Mouse (Mus musculus) limb, embryonic 14.5 days (tissue): ENCODE data around the gene Ints3. TPM values are rescaled to one million over a fixed set of nuclear protein-coding genes. Genes with fewer than 3 reads are reported as not detected.
"Not testable (repeated sequence)": the region's sequence is repeated elsewhere in the genome, so short reads cannot be mapped to it uniquely, and the experiment has no call there.

Experiments
- ATAC-seq: fragments of 200-750 bp; cut with Nextera tagmentation; 2 replicates; pipeline ENCODE4 v1.8.0; 2017; ENCODE audit warnings: low read depth, moderate number of reproducible peaks, moderate TSS enrichment; ENCODE audit not compliant: low FRiP score
- DNase-seq: peaks from one replicate; pipeline ENCODE4 v3.0.0-alpha.2; 2015; ENCODE audit warnings: low spot score
- H3K27ac ChIP-seq: fragments of 300-500 bp; sonication (generic); replicated peaks from 2 replicates; pipeline ENCODE4 v1.5.1; 2014; ENCODE audit warnings: low read depth, mild to moderate bottlenecking, low read length, moderate library complexity, mixed read lengths
- H3K27me3 ChIP-seq: fragments of 300-500 bp; sonication (generic); 2 replicates; pipeline ENCODE4 v1.6.1; 2014; ENCODE audit warnings: low read length, mixed read lengths; ENCODE audit not compliant: control insufficient read depth, insufficient read depth
- H3K36me3 ChIP-seq: fragments of 300-500 bp; sonication (generic); 2 replicates; pipeline ENCODE4 v1.6.1; 2014; ENCODE audit warnings: mild to moderate bottlenecking, low read length, moderate library complexity, mixed read lengths; ENCODE audit not compliant: control insufficient read depth, insufficient read depth
- H3K4me1 ChIP-seq: fragments of 300-500 bp; sonication (generic); 2 replicates; pipeline ENCODE4 v1.6.1; 2014; ENCODE audit warnings: antibody characterized with exemption, low read length, mixed read lengths; ENCODE audit not compliant: control insufficient read depth, insufficient read depth
- H3K4me2 ChIP-seq: fragments of 300-500 bp; sonication (generic); replicated peaks from 2 replicates; pipeline ENCODE4 v1.6.1; 2014; ENCODE audit warnings: low read depth, mild to moderate bottlenecking, low read length, moderate library complexity; ENCODE audit not compliant: severe bottlenecking
- H3K4me3 ChIP-seq: fragments of 300-500 bp; sonication (generic); replicated peaks from 2 replicates; pipeline ENCODE4 v1.5.1; 2014; ENCODE audit warnings: low read length
- H3K9ac ChIP-seq: fragments of 300-500 bp; sonication (generic); 2 replicates; pipeline ENCODE4 v1.6.1; 2014; ENCODE audit warnings: mild to moderate bottlenecking, low read depth, low read length, moderate library complexity; ENCODE audit not compliant: severe bottlenecking
- H3K9me3 ChIP-seq: fragments of 300-500 bp; sonication (generic); 2 replicates; pipeline ENCODE4 v1.6.1; 2016; ENCODE audit warnings: low read length; ENCODE audit not compliant: control insufficient read depth
- POLR2A ChIP-seq: fragments of 200-500 bp; IDR thresholded peaks from 2 replicates; pipeline ENCODE4 v1.8.0; 2012; ENCODE audit warnings: inconsistent platforms, mild to moderate bottlenecking, moderate library complexity, borderline replicate concordance; ENCODE audit not compliant: insufficient read depth, insufficient read length; ENCODE audit errors: extremely low read depth
- WGBS: fragments of 180-500 bp; shearing (Covaris S2); extraction: QIAGEN DNeasy Blood & Tissue Kit; methylation state at CpG from one replicate; pipeline ENCODE4 v1.1.7; 2014; 5-methylcytosine and 5-hydroxymethylcytosine counted together
- polyA plus RNA-seq, 2 experiments: library from polyadenylated mRNA; depleted of rRNA in 1 of 2; stranded (reverse) in 1 of 2; unstranded in 1 of 2; fragments of >200 nt; fragmentation: Nextera tagmentation in 1 of 2; extraction: Ambion mirVana in 1 of 2; gene quantifications; 2 replicates each; pipeline versions ENCODE4 v1.2.1 to v1.2.3; 2012 to 2014

Ints3 gene
- polyA plus RNA-seq, 2 experiments = 26.0 to 52.8 TPM

- peaks cover 79% of the 10 kb centered on the region for H3K36me3 ChIP-seq
- H3K27ac ChIP-seq = no peak overlapping the region
- no peak for TF ChIP-seq POLR2A
- ATAC-seq = no peak
- no peak overlapping the region for H3K4me2 ChIP-seq
- no peaks in the 10 kb centered on the region for H3K4me1 ChIP-seq
- DNase-seq = no peak
- no peaks in the 10 kb centered on the region for H3K27me3 ChIP-seq
- 91% methylated on average over 7 of the region's 7 CpGs for WGBS
- H3K4me3 ChIP-seq = no peak overlapping the region
- no peaks in the 10 kb centered on the region for H3K9me3 ChIP-seq
- no peak overlapping the region for H3K9ac ChIP-seq
Measured at GRCm38 (mm10) chr3:90357959-90358358, 75.5 kb downstream of the Ints3 start.

DNA sequence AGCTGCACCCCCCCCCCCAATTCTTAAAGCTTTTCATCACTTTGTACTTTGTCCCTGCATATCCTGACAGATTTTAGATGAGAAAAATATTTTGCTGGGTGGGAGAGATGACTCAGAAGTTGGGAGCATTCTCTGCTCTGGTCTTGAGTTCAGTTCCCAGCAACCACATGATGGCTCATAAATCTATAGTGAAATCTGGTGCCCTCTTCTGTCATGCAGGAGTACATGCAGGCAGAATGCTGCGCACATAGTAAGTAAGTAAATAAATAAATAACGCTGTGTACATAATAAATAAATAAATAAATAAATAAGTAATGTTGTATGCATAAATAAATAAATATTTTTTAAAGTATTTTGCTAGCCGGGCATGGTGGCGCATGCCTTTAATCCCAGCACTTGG lies 85.6 kb downstream of the Ints3 start:
- TF ChIP-seq POLR2A = no peak
- H3K27me3 ChIP-seq = no peaks in the 10 kb centered on the region

GRCm38 (mm10) chr3:90342853-90343252 lies 90.6 kb downstream of the Ints3 start:
- ATAC-seq, H3K4me1 ChIP-seq, H3K4me2 ChIP-seq, H3K4me3 ChIP-seq, H3K27ac ChIP-seq, DNase-seq, H3K9me3 ChIP-seq, H3K27me3 ChIP-seq, H3K9ac ChIP-seq: not testable (repeated sequence)
- peaks cover 40% of the 10 kb centered on the region for H3K36me3 ChIP-seq
- WGBS = 56% methylated on average over 2 of the region's 2 CpGs

More for the DNA sequence above, 85.6 kb downstream of the Ints3 start:
- Histone ChIP-seq H3K9ac (no peak overlapping the region), H3K27ac (no peak overlapping the region), H3K4me1 (no peaks in the 10 kb centered on the region), H3K4me2 (no peak overlapping the region), H3K4me3 (no peak overlapping the region), H3K36me3 (peaks cover 65% of the 10 kb centered on the region), H3K9me3 (no peaks in the 10 kb centered on the region)
- ATAC-seq (no peak), DNase-seq (no peak)
- 97% methylated on average over 4 of the region's 4 CpGs for whole genome bisulfite sequencing

Other genes starting within 250 kb of the Ints3 start
- gene Rps27, start 220.0 kb downstream of the Ints3 start, polyA plus RNA-seq (2012; rRNA removed) = 3,285 and 4,392 TPM in 2 replicates
- gene Rps27, start 220.0 kb downstream of the Ints3 start, polyA plus RNA-seq (2014; fragmentation: Nextera tagmentation; extraction: Ambion mirVana) = 2,297 and 2,465 TPM in 2 replicates
- gene Rab13, start 219.9 kb downstream of the Ints3 start, polyA plus RNA-seq (2012; rRNA removed) = 23.8 and 35.8 TPM in 2 replicates
- gene Rab13, start 219.9 kb downstream of the Ints3 start, polyA plus RNA-seq (2014; fragmentation: Nextera tagmentation; extraction: Ambion mirVana) = 17.8 and 21.8 TPM in 2 replicates
- gene Jtb, start 202.0 kb downstream of the Ints3 start, polyA plus RNA-seq (2012; rRNA removed) = 74.2 and 78.2 TPM in 2 replicates
- 120 and 130 TPM in 2 replicates for gene Jtb, start 202.0 kb downstream of the Ints3 start, polyA plus RNA-seq (2014; fragmentation: Nextera tagmentation; extraction: Ambion mirVana)
- gene Creb3l4, start 190.1 kb downstream of the Ints3 start, polyA plus RNA-seq (2012; rRNA removed) = 6.3 and 6.4 TPM in 2 replicates
- gene Creb3l4, start 190.1 kb downstream of the Ints3 start, polyA plus RNA-seq (2014; fragmentation: Nextera tagmentation; extraction: Ambion mirVana) = 6.7 and 10.0 TPM in 2 replicates
- 56.8 and 66.4 TPM in 2 replicates for gene Slc39a1, start 185.4 kb downstream of the Ints3 start, polyA plus RNA-seq (2012; rRNA removed)
- 104 and 111 TPM in 2 replicates for gene Slc39a1, start 185.4 kb downstream of the Ints3 start, polyA plus RNA-seq (2014; fragmentation: Nextera tagmentation; extraction: Ambion mirVana)
- 71.8 and 109 TPM in 2 replicates for gene Crtc2, start 179.5 kb downstream of the Ints3 start, polyA plus RNA-seq (2012; rRNA removed)
- 17.5 and 18.1 TPM in 2 replicates for gene Crtc2, start 179.5 kb downstream of the Ints3 start, polyA plus RNA-seq (2014; fragmentation: Nextera tagmentation; extraction: Ambion mirVana)
- gene Dennd4b, start 168.4 kb downstream of the Ints3 start, polyA plus RNA-seq (2012; rRNA removed) = 21.3 and 25.7 TPM in 2 replicates
- 3.6 and 6.4 TPM in 2 replicates for gene Dennd4b, start 168.4 kb downstream of the Ints3 start, polyA plus RNA-seq (2014; fragmentation: Nextera tagmentation; extraction: Ambion mirVana)
- gene Gatad2b, start 140.4 kb downstream of the Ints3 start, polyA plus RNA-seq (2012; rRNA removed) = 39.9 and 44.6 TPM in 2 replicates
- gene Gatad2b, start 140.4 kb downstream of the Ints3 start, polyA plus RNA-seq (2014; fragmentation: Nextera tagmentation; extraction: Ambion mirVana) = 16.8 and 17.6 TPM in 2 replicates
- 64.7 and 92.1 TPM in 2 replicates for gene Slc27a3, start 43.7 kb downstream of the Ints3 start, polyA plus RNA-seq (2012; rRNA removed)
- gene Slc27a3, start 43.7 kb downstream of the Ints3 start, polyA plus RNA-seq (2014; fragmentation: Nextera tagmentation; extraction: Ambion mirVana) = 30.5 and 34.7 TPM in 2 replicates
- gene Npr1, start 32.2 kb upstream of the Ints3 start, polyA plus RNA-seq (2012; rRNA removed) = 15.5 and 16.0 TPM in 2 replicates
- gene Npr1, start 32.2 kb upstream of the Ints3 start, polyA plus RNA-seq (2014; fragmentation: Nextera tagmentation; extraction: Ambion mirVana) = 4.8 and 4.9 TPM in 2 replicates
- 117 and 137 TPM in 2 replicates for gene Ilf2, start 42.5 kb upstream of the Ints3 start, polyA plus RNA-seq (2012; rRNA removed)
- gene Ilf2, start 42.5 kb upstream of the Ints3 start, polyA plus RNA-seq (2014; fragmentation: Nextera tagmentation; extraction: Ambion mirVana) = 169 and 186 TPM in 2 replicates
- gene Snapin, start 57.4 kb upstream of the Ints3 start, polyA plus RNA-seq (2012; rRNA removed) = 54.8 and 57.8 TPM in 2 replicates
- gene Snapin, start 57.4 kb upstream of the Ints3 start, polyA plus RNA-seq (2014; fragmentation: Nextera tagmentation; extraction: Ambion mirVana) = 87.6 and 91.3 TPM in 2 replicates
- gene Chtop, start 75.9 kb upstream of the Ints3 start, polyA plus RNA-seq (2012; rRNA removed) = 155 and 169 TPM in 2 replicates
- gene Chtop, start 75.9 kb upstream of the Ints3 start, polyA plus RNA-seq (2014; fragmentation: Nextera tagmentation; extraction: Ambion mirVana) = 103 and 114 TPM in 2 replicates
- 23.6 and 33.6 TPM in 2 replicates for gene S100a1, start 80.8 kb upstream of the Ints3 start, polyA plus RNA-seq (2012; rRNA removed)
- 30.2 and 32.5 TPM in 2 replicates for gene S100a1, start 80.8 kb upstream of the Ints3 start, polyA plus RNA-seq (2014; fragmentation: Nextera tagmentation; extraction: Ambion mirVana)
- gene S100a13, start 80.8 kb upstream of the Ints3 start, polyA plus RNA-seq (2012; rRNA removed) = 21.7 and 34.1 TPM in 2 replicates
- gene S100a13, start 80.8 kb upstream of the Ints3 start, polyA plus RNA-seq (2014; fragmentation: Nextera tagmentation; extraction: Ambion mirVana) = 37.1 and 44.7 TPM in 2 replicates
- gene S100a14, start 93.2 kb upstream of the Ints3 start, polyA plus RNA-seq (2012; rRNA removed) = 21.3 and 51.3 TPM in 2 replicates
- gene S100a14, start 93.2 kb upstream of the Ints3 start, polyA plus RNA-seq (2014; fragmentation: Nextera tagmentation; extraction: Ambion mirVana) = 23.7 and 33.4 TPM in 2 replicates
- gene S100a16, start 103.6 kb upstream of the Ints3 start, polyA plus RNA-seq (2012; rRNA removed) = 81.6 and 88.6 TPM in 2 replicates
- gene S100a16, start 103.6 kb upstream of the Ints3 start, polyA plus RNA-seq (2014; fragmentation: Nextera tagmentation; extraction: Ambion mirVana) = 232 and 269 TPM in 2 replicates
- 0.92 and 1.3 TPM in 2 replicates for gene S100a3, start 127.0 kb upstream of the Ints3 start, polyA plus RNA-seq (2012; rRNA removed)
- 1.00 and 1.1 TPM in 2 replicates for gene S100a3, start 127.0 kb upstream of the Ints3 start, polyA plus RNA-seq (2014; fragmentation: Nextera tagmentation; extraction: Ambion mirVana)
- not detected in 2 replicates for gene S100a2, start 156.6 kb upstream of the Ints3 start, polyA plus RNA-seq (2012; rRNA removed)
- gene S100a2, start 156.6 kb upstream of the Ints3 start, polyA plus RNA-seq (2014; fragmentation: Nextera tagmentation; extraction: Ambion mirVana) = not detected in 2 replicates
- gene Gm42674, start 168.3 kb upstream of the Ints3 start, polyA plus RNA-seq (2012; rRNA removed) = not detected in 2 replicates
- gene Gm42674, start 168.3 kb upstream of the Ints3 start, polyA plus RNA-seq (2014; fragmentation: Nextera tagmentation; extraction: Ambion mirVana) = not detected in 2 replicates
- gene S100a4, start 170.1 kb upstream of the Ints3 start, polyA plus RNA-seq (2012; rRNA removed) = 18.0 and 26.2 TPM in 2 replicates
- 17.9 and 18.0 TPM in 2 replicates for gene S100a4, start 170.1 kb upstream of the Ints3 start, polyA plus RNA-seq (2014; fragmentation: Nextera tagmentation; extraction: Ambion mirVana)
- gene S100a5, start 174.9 kb upstream of the Ints3 start, polyA plus RNA-seq (2012; rRNA removed) = not detected in 2 replicates
- gene S100a5, start 174.9 kb upstream of the Ints3 start, polyA plus RNA-seq (2014; fragmentation: Nextera tagmentation; extraction: Ambion mirVana) = not detected in 2 replicates
- 92.4 and 108 TPM in 2 replicates for gene S100a6, start 179.3 kb upstream of the Ints3 start, polyA plus RNA-seq (2012; rRNA removed)
- gene S100a6, start 179.3 kb upstream of the Ints3 start, polyA plus RNA-seq (2014; fragmentation: Nextera tagmentation; extraction: Ambion mirVana) = 203 and 233 TPM in 2 replicates
- gene S100a7a, start 220.4 kb upstream of the Ints3 start, polyA plus RNA-seq (2012; rRNA removed) = 0.98 and 1.0 TPM in 2 replicates
- 0.21 and 0.43 TPM in 2 replicates for gene S100a7a, start 220.4 kb upstream of the Ints3 start, polyA plus RNA-seq (2014; fragmentation: Nextera tagmentation; extraction: Ambion mirVana)
- gene S100a8, start 235.4 kb upstream of the Ints3 start, polyA plus RNA-seq (2012; rRNA removed) = 10.2 and 20.4 TPM in 2 replicates
- 8.4 and 34.9 TPM in 2 replicates for gene S100a8, start 235.4 kb upstream of the Ints3 start, polyA plus RNA-seq (2014; fragmentation: Nextera tagmentation; extraction: Ambion mirVana)